Mouse (Mus musculus) thymus, postnatal 4 days (tissue): ENCODE results near the gene Lrfn3.

Experiments
- DNase-seq: peaks from one replicate; pipeline ENCODE4 v3.0.0; 2021

Lrfn3 gene

GRCm38 (mm10) chr7:30339432-30340109 is 23.0 kb downstream of the Lrfn3 start:
- no peak for DNase-seq

GRCm38 (mm10) chr7:30336384-30336783 is 26.2 kb downstream of the Lrfn3 start:
- DNase-seq: peak; percentile 81

- no peak for DNase-seq
Observed at GRCm38 (mm10) chr7:30335688-30336087, 26.9 kb downstream of the Lrfn3 start.

- no peak for DNase-seq
Observed at GRCm38 (mm10) chr7:30334563-30334962, 28.0 kb downstream of the Lrfn3 start.

- DNase-seq: peak; percentile 34
Observed at GRCm38 (mm10) chr7:30333436-30333835, 29.1 kb downstream of the Lrfn3 start.

- DNase-seq: no peak
Observed at GRCm38 (mm10) chr7:30332622-30333259, 29.8 kb downstream of the Lrfn3 start.

GRCm38 (mm10) chr7:30331887-30332286 is 30.7 kb downstream of the Lrfn3 start:
- peak; percentile 79 for DNase-seq

- no peak for DNase-seq
Observed at GRCm38 (mm10) chr7:30328379-30328778, 34.2 kb downstream of the Lrfn3 start.

GRCm38 (mm10) chr7:30327140-30327539 is 35.4 kb downstream of the Lrfn3 start:
- no peak for DNase-seq

- no peak for DNase-seq
Observed at GRCm38 (mm10) chr7:30326427-30326826, 36.1 kb downstream of the Lrfn3 start.

- DNase-seq: peak; percentile 84
Observed at GRCm38 (mm10) chr7:30325364-30325763, 37.2 kb downstream of the Lrfn3 start.

GRCm38 (mm10) chr7:30324300-30324944 is 38.1 kb downstream of the Lrfn3 start:
- no peak for DNase-seq

GRCm38 (mm10) chr7:30323795-30324194 is 38.8 kb downstream of the Lrfn3 start, which contains the start of gene Sdhaf1:
Sdhaf1 (minus strand) TSS chr7:30323895.
- no peak for DNase-seq

GRCm38 (mm10) chr7:30322865-30323264 is 39.7 kb downstream of the Lrfn3 start:
- DNase-seq: no peak

GRCm38 (mm10) chr7:30322285-30322667 is 40.3 kb downstream of the Lrfn3 start:
- DNase-seq: peak; percentile 97

GRCm38 (mm10) chr7:30321539-30322284 is 40.9 kb downstream of the Lrfn3 start, which contains the start of gene E130208F15Rik:
E130208F15Rik (plus strand) TSS chr7:30321740.
- peak; percentile 77 for DNase-seq

- DNase-seq: no peak
Observed at GRCm38 (mm10) chr7:30320946-30321345, 41.6 kb downstream of the Lrfn3 start.

GRCm38 (mm10) chr7:30318142-30318541 is 44.4 kb downstream of the Lrfn3 start:
- DNase-seq: no peak

- DNase-seq: no peak
Observed at GRCm38 (mm10) chr7:30315559-30316529, 46.7 kb downstream of the Lrfn3 start.

GRCm38 (mm10) chr7:30314721-30315155 is 47.8 kb downstream of the Lrfn3 start, which contains the start of gene Syne4:
Syne4 (plus strand) TSS chr7:30314807.
- DNase-seq: no peak

GRCm38 (mm10) chr7:30313666-30314320 is 48.8 kb downstream of the Lrfn3 start:
- no peak for DNase-seq
